Mouse (Mus musculus): ENCODE data around the gene Hif3a. TPM values are rescaled to one million over a fixed set of nuclear protein-coding genes. Genes with fewer than 3 reads are reported as not detected.
A peak's percentile ranks its signal among the peaks of the same experiment; 100 is the strongest.

Hif3a gene
- total and polyA plus RNA-seq, 3 experiments = 8.0 to 37.9 TPM; not detected in 1

DNA sequence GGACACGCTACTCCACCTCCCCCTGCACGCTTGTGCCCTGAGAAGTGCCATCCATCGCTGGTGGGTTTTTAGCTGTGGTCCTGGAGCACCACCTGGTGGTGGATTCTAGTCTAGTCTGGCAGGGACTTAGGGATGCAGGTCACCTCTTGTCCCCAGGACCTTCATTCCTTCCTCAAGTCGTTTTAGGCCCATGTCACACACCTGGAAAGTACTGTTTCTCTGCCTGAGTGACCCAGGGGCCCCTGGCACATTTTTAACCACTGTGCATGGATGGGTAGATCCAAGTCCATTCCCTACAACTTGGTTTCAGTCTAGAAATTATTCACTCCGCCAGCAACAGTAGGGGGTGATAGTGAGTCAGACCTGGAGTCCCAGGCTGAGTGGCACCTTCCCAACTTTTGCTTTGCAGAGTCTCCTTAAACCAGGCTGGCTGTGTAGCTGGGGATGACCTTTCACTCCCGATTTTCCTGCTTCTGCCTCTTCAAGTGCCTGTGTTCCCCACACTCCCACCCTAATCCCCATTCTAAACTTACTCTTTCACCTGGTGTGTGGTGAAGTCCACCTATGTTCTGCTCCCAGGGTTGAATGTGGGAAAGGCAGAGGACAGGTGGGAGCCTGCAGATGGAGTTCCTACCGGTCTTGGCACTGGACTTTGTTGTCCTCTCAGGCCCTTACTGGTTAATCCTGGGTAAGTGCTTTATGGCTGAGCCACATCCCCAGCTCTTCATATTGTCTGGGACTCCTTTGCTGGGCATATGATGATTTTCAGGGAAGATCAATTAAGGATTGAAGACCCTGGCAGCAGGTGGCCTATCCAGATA is 59.6 kb downstream of the Hif3a start (continued):
- TF ChIP-seq MAX (IDR thresholded peaks at IDR 0.05; ENCODE audit: low read length) = no peak
- no peak for TF ChIP-seq NELFE (IDR thresholded peaks at IDR 0.05; ENCODE audit: low read depth, low read length)
- TF ChIP-seq ETS1 (IDR thresholded peaks at IDR 0.05; ENCODE audit: low read depth, low read length) = no peak
- no peak for TF ChIP-seq KAT2A (conservative IDR thresholded peaks at IDR 0.05; ENCODE audit: low read depth, low read length)
- TF ChIP-seq EP300 (IDR thresholded peaks at IDR 0.05; ENCODE audit: low read depth in 1 of 2, low read length in 2 of 2) = no peak
- no peak for TF ChIP-seq HCFC1 (IDR thresholded peaks at IDR 0.05; ENCODE audit: low read depth, low read length)
- TF ChIP-seq TAL1 (IDR thresholded peaks at IDR 0.05; ENCODE audit: low read length) = no peak
- TF ChIP-seq POLR2AphosphoS2 (IDR thresholded peaks at IDR 0.05; ENCODE audit: low read length) = peak; percentile 40
- TF ChIP-seq RCOR1 (IDR thresholded peaks at IDR 0.05; ENCODE audit: low read depth, low read length) = no peak
- TF ChIP-seq ZKSCAN1 (IDR thresholded peaks at IDR 0.05; ENCODE audit: low read depth, low read length) = no peak
- TF ChIP-seq SIN3A (IDR thresholded peaks at IDR 0.05; ENCODE audit: low read length) = no peak
- no peak for TF ChIP-seq MYB (IDR thresholded peaks at IDR 0.05; ENCODE audit: low read depth, low read length)
- no peak for TF ChIP-seq CHD2 (IDR thresholded peaks at IDR 0.05; ENCODE audit: low read length)

DNA sequence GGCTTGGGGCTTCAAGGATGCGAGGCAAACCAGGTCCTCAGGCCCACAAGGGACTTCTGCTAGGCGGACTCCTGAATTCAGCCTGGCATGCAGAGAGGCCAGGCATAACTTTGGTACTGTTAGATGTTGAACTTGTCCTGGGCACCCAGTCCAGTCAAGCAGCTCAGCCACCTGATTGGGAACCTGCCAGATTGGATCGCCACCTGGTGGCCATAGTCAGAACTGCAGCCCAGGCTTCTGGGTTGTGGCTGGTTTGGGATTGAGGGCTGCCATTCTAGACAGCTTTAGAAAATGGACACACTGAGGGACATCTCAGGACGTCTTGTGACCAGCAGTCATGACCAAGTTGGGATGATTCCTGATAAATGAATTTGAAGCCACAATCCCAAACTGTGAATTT is 62.6 kb downstream of the Hif3a start:
- Histone ChIP-seq H3K36me3 (ENCODE audit: control insufficient read depth in 1 of 2, insufficient read depth in 2 of 2, low read length in 2 of 2) (peaks cover 0 to 9% of the 10 kb centered on the region in 2 experiments; a peak in 2 of 4 replicates), H3K27me3 (ENCODE audit: control insufficient read depth in 1 of 2, insufficient read depth in 2 of 2, low read length in 2 of 2) (no peaks in the 10 kb centered on the region), H3K27ac (ENCODE audit: control insufficient read depth, low read depth, low read length) (no peak overlapping the region), H3K9me3 (replicated peaks; ENCODE audit: insufficient read depth, low read length) (no peaks in the 10 kb centered on the region), H3K9ac (ENCODE audit: control insufficient read depth, low read depth, low read length, poor library complexity, severe bottlenecking) (no peak overlapping the region), H3K4me1 (ENCODE audit: control insufficient read depth in 1 of 2, insufficient read depth in 2 of 2, low read length in 2 of 2) (peaks cover 8 to 12% of the 10 kb centered on the region in 2 experiments), H3K4me3 (ENCODE audit: control insufficient read depth in 1 of 2, insufficient read depth in 1 of 2, low read depth in 2 of 2, low read length in 2 of 2) (peak overlapping the region in 1 of 2 experiments; percentile 4; a peak in 1 of 4 replicates), H3K79me2 (ENCODE audit: control insufficient read depth, insufficient read depth, low read length, poor library complexity) (no peaks in the 10 kb centered on the region)
- peak; percentile 79 for DNase-seq (ENCODE audit: low read depth, low spot score)
- TF ChIP-seq EP300 (IDR thresholded peaks at IDR 0.05; ENCODE audit: low read depth in 1 of 2, low read length in 2 of 2) = no peak
- no peak for TF ChIP-seq UBTF (IDR thresholded peaks at IDR 0.05; ENCODE audit: borderline replicate concordance, insufficient read depth, low read depth, low read length)
- no peak for TF ChIP-seq ZKSCAN1 (IDR thresholded peaks at IDR 0.05; ENCODE audit: low read depth, low read length)
- no peak for TF ChIP-seq MXI1 (IDR thresholded peaks at IDR 0.05; ENCODE audit: low read depth, low read length)
- no peak for TF ChIP-seq POLR2AphosphoS5 (IDR thresholded peaks at IDR 0.05; ENCODE audit: borderline replicate concordance, low read depth, low read length)
- TF ChIP-seq ZC3H11A (IDR thresholded peaks at IDR 0.05; ENCODE audit: low read depth, low read length) = peak; percentile 76
- TF ChIP-seq USF2 (IDR thresholded peaks at IDR 0.05; ENCODE audit: borderline replicate concordance in 1 of 2, insufficient read depth in 1 of 2, low read depth in 1 of 2, low read length in 2 of 2) = no peak
- TF ChIP-seq TCF12 (IDR thresholded peaks at IDR 0.05; ENCODE audit: low read depth, low read length) = no peak
- no peak for TF ChIP-seq TAL1 (IDR thresholded peaks at IDR 0.05; ENCODE audit: low read length)
- TF ChIP-seq JUND (IDR thresholded peaks at IDR 0.05; ENCODE audit: low read depth, low read length) = no peak
- TF ChIP-seq MYC (IDR thresholded peaks at IDR 0.05; ENCODE audit: low read depth, low read length) = no peak
- no peak for TF ChIP-seq NELFE (IDR thresholded peaks at IDR 0.05; ENCODE audit: low read depth, low read length)
- TF ChIP-seq POLR2AphosphoS2 (IDR thresholded peaks at IDR 0.05; ENCODE audit: low read length) = no peak
- TF ChIP-seq ETS1 (IDR thresholded peaks at IDR 0.05; ENCODE audit: low read depth, low read length) = no peak
- no peak for TF ChIP-seq GABPA (IDR thresholded peaks at IDR 0.05; ENCODE audit: low read depth, low read length)
- TF ChIP-seq NRF1 (IDR thresholded peaks at IDR 0.05; ENCODE audit: insufficient read depth, low read depth, low read length, poor library complexity, severe bottlenecking) = no peak
- peak; percentile 49; the same call in 1 of the 2 replicates for TF ChIP-seq SIN3A (IDR thresholded peaks at IDR 0.05; ENCODE audit: low read length)
- TF ChIP-seq KAT2A (conservative IDR thresholded peaks at IDR 0.05; ENCODE audit: low read depth, low read length) = no peak
- peak; percentile 96 to 99 (median 98) for TF ChIP-seq CTCF (IDR thresholded peaks at IDR 0.05 in 2 of 3, conservative IDR thresholded peaks at IDR 0.05 in 1 of 3; ENCODE audit: control insufficient read depth in 1 of 3, insufficient read depth in 1 of 3, low read depth in 2 of 3, low read length in 3 of 3, poor library complexity in 1 of 3, severe bottlenecking in 1 of 3)
- TF ChIP-seq ZNF384 (IDR thresholded peaks at IDR 0.05; ENCODE audit: low read depth, low read length) = no peak
- TF ChIP-seq MAX (IDR thresholded peaks at IDR 0.05; ENCODE audit: low read length) = no peak
- TF ChIP-seq CHD1 (IDR thresholded peaks at IDR 0.05; ENCODE audit: low read depth, low read length) = no peak
- no peak for TF ChIP-seq USF1 (IDR thresholded peaks at IDR 0.05; ENCODE audit: low read depth, low read length)
- TF ChIP-seq RAD21 (IDR thresholded peaks at IDR 0.05; ENCODE audit: low read depth, low read length) = peak; percentile 72
- TF ChIP-seq BHLHE40 (IDR thresholded peaks at IDR 0.05; ENCODE audit: borderline replicate concordance, low read depth, low read length) = no peak
- peak; percentile 98 for TF ChIP-seq SMC3 (IDR thresholded peaks at IDR 0.05; ENCODE audit: low read depth, low read length)

Data from MEL (cell line).